Mouse (Mus musculus) C2C12 (cell line): ENCODE measurements at regions not wholly inside any gene's neighbourhood (a gene's known extent, or its start where the extent isn't known, plus 50 kb on each side); places are given as distances from the start of the nearest gene placed in this dataset.

ENCODE experiments used
- CEBPB ChIP-seq: IDR thresholded peaks from one replicate; pipeline ENCODE4 v1.6.1; 2011; ENCODE audit warnings: low read depth, mild to moderate bottlenecking, control low read depth, moderate library complexity
- CTCF ChIP-seq: IDR thresholded peaks from one replicate; pipeline ENCODE4 v1.5.1; 2011; ENCODE audit not compliant: control insufficient read depth, insufficient read depth, insufficient read length
- MAX ChIP-seq: IDR thresholded peaks from one replicate; pipeline ENCODE4 v1.6.1; 2011; ENCODE audit warnings: mild to moderate bottlenecking, control low read depth
- MYOD1 ChIP-seq: IDR thresholded peaks from one replicate; pipeline ENCODE4 v1.6.1; 2011; ENCODE audit warnings: low read depth; ENCODE audit not compliant: control insufficient read depth, insufficient read length
- MYOG ChIP-seq: IDR thresholded peaks from one replicate; pipeline ENCODE4 v1.6.1; 2011; ENCODE audit not compliant: control insufficient read depth, insufficient read length; ENCODE audit errors: extremely low read depth

DNA sequence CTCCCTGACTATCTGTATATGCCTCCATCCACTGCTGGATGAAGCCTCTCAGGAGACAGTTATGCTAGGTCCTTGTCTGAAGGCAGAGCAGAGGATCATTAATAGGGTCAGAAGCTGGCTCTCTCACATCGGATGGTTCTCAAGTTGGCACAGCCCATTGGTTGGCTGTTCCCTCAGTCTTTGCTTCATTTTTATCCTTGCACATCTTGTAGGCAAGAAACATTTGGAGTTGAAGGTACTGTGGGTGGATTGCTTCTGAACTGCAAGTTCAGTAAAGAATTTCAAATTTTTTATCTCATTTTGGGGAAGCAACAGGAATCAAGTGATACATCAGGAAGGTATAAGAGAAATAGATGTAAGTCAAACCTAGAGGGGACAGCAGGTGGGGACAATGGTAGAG, 206.2 kb upstream of the Chrm3 start:
- no peak for TF ChIP-seq MAX
- TF ChIP-seq CTCF = no peak
- TF ChIP-seq CEBPB = no peak
- TF ChIP-seq MYOG = no peak
- TF ChIP-seq MYOD1 = no peak
